Mouse (Mus musculus) cerebellum, postnatal 10 days (tissue): ENCODE results near the gene Rad21l.
A peak's percentile ranks its signal among the peaks of the same experiment; 100 is the strongest.

Experiments used
- DNase-seq, 2 experiments: peaks; one replicate each; pipeline ENCODE4 v3.0.0; 2021; ENCODE audit warnings: mixed read lengths in 2 of 2

The Rad21l gene

GRCm38 (mm10) chr2:151668433-151668832 is at the start of gene Rad21l:
Gene Rad21l (minus strand): TSS chr2:151668533.
- DNase-seq = no peak

- no peak for DNase-seq
These were observed 48.2 kb upstream of the Rad21l start for GRCm38 (mm10) chr2:151716318-151717055.

- DNase-seq = no peak
These were observed 47.2 kb upstream of the Rad21l start for GRCm38 (mm10) chr2:151715526-151715925.

GRCm38 (mm10) chr2:151712647-151713046 is 44.3 kb upstream of the Rad21l start:
- no peak for DNase-seq

GRCm38 (mm10) chr2:151702851-151703190 is 34.5 kb upstream of the Rad21l start:
- peak in 1 of 2 experiments; percentile 45 for DNase-seq

- peak; percentile 61 to 74 for DNase-seq
These were observed 34.0 kb upstream of the Rad21l start for GRCm38 (mm10) chr2:151702146-151702850.

- DNase-seq = peak; percentile 10 to 16
These were observed 33.2 kb upstream of the Rad21l start, which contains the start of gene Tmem74b for GRCm38 (mm10) chr2:151701231-151702145. Gene Tmem74b (plus strand): TSS chr2:151702008.

- no peak for DNase-seq
These were observed 14.6 kb upstream of the Rad21l start for GRCm38 (mm10) chr2:151682976-151683375.

- peak; percentile 70 to 73 for DNase-seq
These were observed 14.0 kb upstream of the Rad21l start for GRCm38 (mm10) chr2:151682357-151682756.

- peak; percentile 37 to 45 for DNase-seq
These were observed 7.9 kb upstream of the Rad21l start for GRCm38 (mm10) chr2:151676234-151676633.

- peak; percentile 66 for DNase-seq
These were observed 2.6 kb upstream of the Rad21l start for GRCm38 (mm10) chr2:151670968-151671329.

GRCm38 (mm10) chr2:151670026-151670967 is 2.0 kb upstream of the Rad21l start:
- DNase-seq = peak; percentile 20 to 25

- no peak for DNase-seq
These were observed 16.3 kb downstream of the Rad21l start for GRCm38 (mm10) chr2:151652053-151652452.

GRCm38 (mm10) chr2:151636015-151636402 is 32.3 kb downstream of the Rad21l start:
- DNase-seq = no peak

- DNase-seq = peak; percentile 49 to 52
These were observed 32.8 kb downstream of the Rad21l start for GRCm38 (mm10) chr2:151635362-151636014.

- DNase-seq = no peak
These were observed 33.4 kb downstream of the Rad21l start for GRCm38 (mm10) chr2:151634903-151635302.

- DNase-seq = no peak
These were observed 35.4 kb downstream of the Rad21l start for GRCm38 (mm10) chr2:151632982-151633381.

GRCm38 (mm10) chr2:151632159-151632814 is 36.0 kb downstream of the Rad21l start, which contains the start of gene Snph:
Gene Snph (minus strand): TSS chr2:151632593.
- DNase-seq = peak; percentile 83 to 87

- peak in 1 of 2 experiments; percentile 25 for DNase-seq
These were observed 36.8 kb downstream of the Rad21l start for GRCm38 (mm10) chr2:151631406-151632158.

- DNase-seq = no peak
These were observed 39.0 kb downstream of the Rad21l start for GRCm38 (mm10) chr2:151629310-151629709.
